ENCODE assay signal across 10 mouse cellular contexts in genomic region chr12:29015200-29015862, GRCm38 (mm10).
A peak's percentile ranks its signal among the peaks of the same experiment; 100 is the strongest.
DNase-seq lines count a peak whose midpoint lies in the region; ATAC-seq lines count a peak whose summit lies in the region.
"Had no signal": no experiment of that assay in that cellular context is flagged by ENCODE, and none has a peak within 500 bp of the region (broad histone marks: within the 10 kb centered on the region; RNA-seq: fewer than 3 reads in every experiment).

No protein-coding gene starts in this region.

- H3K4me3 ChIP-seq in forebrain, embryonic 13.5 days: no peak overlapping the region
- H3K4me3 ChIP-seq in limb, embryonic 11.5 days (ENCODE audit: low read depth, low read length): no peak overlapping the region
- no peak overlapping the region for H3K4me3 ChIP-seq in intestine, embryonic 16.5 days (ENCODE audit: low read length)
- H3K4me3 ChIP-seq in heart, embryonic 10.5 days: no peak overlapping the region
- H3K4me3 ChIP-seq: embryonic facial prominence, embryonic 12.5 days; heart, embryonic 15.5 days had no signal

- H3K4me1 ChIP-seq in forebrain, embryonic 13.5 days: peaks cover 22% of the 10 kb centered on the region
- no peaks in the 10 kb centered on the region; the same call in 1 of the 2 replicates for H3K4me1 ChIP-seq in limb, embryonic 11.5 days (ENCODE audit: control insufficient read depth, insufficient read depth, low read length)
- no peaks in the 10 kb centered on the region for H3K4me1 ChIP-seq in intestine, embryonic 16.5 days (ENCODE audit: control insufficient read depth, insufficient read depth, low read length)
- peaks cover 10% of the 10 kb centered on the region for H3K4me1 ChIP-seq in heart, embryonic 10.5 days
- H3K4me1 ChIP-seq: heart, embryonic 15.5 days had no signal

- peak; percentile 72 for DNase-seq in MN1 (ENCODE audit: low spot score)
- DNase-seq in adrenal gland, adult 8-10 months: peak; percentile 27
- peak; percentile 37 for DNase-seq in limb, embryonic 11.5 days (ENCODE audit: low spot score)
- DNase-seq in heart, embryonic 10.5 days (ENCODE audit: low spot score): no peak
- no peak for DNase-seq in heart, postnatal 14 days
- DNase-seq in lung, postnatal 36 days: no peak

- H3K9ac ChIP-seq in forebrain, embryonic 13.5 days: no peak overlapping the region
- no peak overlapping the region for H3K9ac ChIP-seq in limb, embryonic 11.5 days (ENCODE audit: low read length)
- H3K9ac ChIP-seq in intestine, embryonic 16.5 days (ENCODE audit: low read depth, low read length): no peak overlapping the region
- H3K9ac ChIP-seq: embryonic facial prominence, embryonic 12.5 days; heart, embryonic 15.5 days had no signal

- H3K4me2 ChIP-seq in forebrain, embryonic 13.5 days: no peak overlapping the region
- H3K4me2 ChIP-seq in limb, embryonic 11.5 days (ENCODE audit: low read depth, severe bottlenecking): no peak overlapping the region
- no peak overlapping the region for H3K4me2 ChIP-seq in intestine, embryonic 16.5 days (ENCODE audit: low read depth, low read length)
- H3K4me2 ChIP-seq: embryonic facial prominence, embryonic 12.5 days; heart, embryonic 15.5 days had no signal

- intact Hi-C loops in heart, postnatal 14 days (cut with DNase I): no loop called here

- 37% methylated on average over 10 of the region's 10 CpGs for WGBS in forebrain, embryonic 13.5 days
- WGBS in limb, embryonic 11.5 days: 25% methylated on average over 10 of the region's 10 CpGs
- 49% methylated on average over 10 of the region's 10 CpGs for WGBS in intestine, embryonic 16.5 days
- 52% methylated on average over 10 of the region's 10 CpGs for WGBS in heart, embryonic 10.5 days

- H3K36me3 ChIP-seq in forebrain, embryonic 13.5 days (ENCODE audit: poor library complexity, severe bottlenecking): no peaks in the 10 kb centered on the region
- no peaks in the 10 kb centered on the region for H3K36me3 ChIP-seq in limb, embryonic 11.5 days (ENCODE audit: control insufficient read depth, insufficient read depth, low read length)
- no peaks in the 10 kb centered on the region for H3K36me3 ChIP-seq in intestine, embryonic 16.5 days (ENCODE audit: control insufficient read depth, insufficient read depth, low read length)
- H3K36me3 ChIP-seq in heart, embryonic 10.5 days: no peaks in the 10 kb centered on the region
- H3K36me3 ChIP-seq: embryonic facial prominence, embryonic 12.5 days; heart, embryonic 15.5 days had no signal

- H3K27me3 ChIP-seq in forebrain, embryonic 13.5 days: no peaks in the 10 kb centered on the region
- H3K27me3 ChIP-seq in limb, embryonic 11.5 days (ENCODE audit: control insufficient read depth, insufficient read depth, low read length): no peaks in the 10 kb centered on the region
- H3K27me3 ChIP-seq in intestine, embryonic 16.5 days (replicated peaks; ENCODE audit: control insufficient read depth, insufficient read depth, low read length): no peaks in the 10 kb centered on the region
- no peaks in the 10 kb centered on the region for H3K27me3 ChIP-seq in heart, embryonic 10.5 days (ENCODE audit: insufficient read depth, poor library complexity, severe bottlenecking)
- H3K27me3 ChIP-seq: embryonic facial prominence, embryonic 12.5 days; heart, embryonic 15.5 days had no signal

- ATAC-seq in forebrain, embryonic 13.5 days: peak; percentile 96
- no peak for ATAC-seq in limb, embryonic 11.5 days (ENCODE audit: insufficient number of reproducible peaks, low FRiP score, low TSS enrichment, low read depth)
- no peak for ATAC-seq in intestine, embryonic 16.5 days

- H3K9me3 ChIP-seq in forebrain, embryonic 13.5 days (replicated peaks): no peaks in the 10 kb centered on the region
- no peaks in the 10 kb centered on the region for H3K9me3 ChIP-seq in limb, embryonic 11.5 days (ENCODE audit: control insufficient read depth, low read length)
- no peaks in the 10 kb centered on the region for H3K9me3 ChIP-seq in intestine, embryonic 16.5 days (ENCODE audit: control insufficient read depth, low read length)
- H3K9me3 ChIP-seq in heart, embryonic 10.5 days: no peaks in the 10 kb centered on the region
- H3K9me3 ChIP-seq: embryonic facial prominence, embryonic 12.5 days; heart, embryonic 15.5 days had no signal

- peak overlapping the region; percentile 76 for H3K27ac ChIP-seq in forebrain, embryonic 13.5 days
- no peak overlapping the region for H3K27ac ChIP-seq in limb, embryonic 11.5 days (replicated peaks; ENCODE audit: low read depth, low read length)
- H3K27ac ChIP-seq in intestine, embryonic 16.5 days (ENCODE audit: low read length): no peak overlapping the region
- H3K27ac ChIP-seq in heart, embryonic 10.5 days: no peak overlapping the region
- H3K27ac ChIP-seq: embryonic facial prominence, embryonic 12.5 days; heart, embryonic 15.5 days had no signal

Comparison
In these comparisons a context has a peak if more than half of its experiments do, and no peak if none do; other contexts are left out.
1. DNase-seq: peak in MN1 (single experiment), adrenal gland, adult 8-10 months (single experiment) and limb, embryonic 11.5 days (single experiment); none in heart, embryonic 10.5 days (single experiment), heart, postnatal 14 days (0 of 2) and lung, postnatal 36 days (single experiment).